Mouse (Mus musculus): ENCODE data around the gene Abhd12.

GRCm38 (mm10) chr2:150950056-150950455 lies 45.5 kb upstream of the Abhd12 start:
- TF ChIP-seq CTCF (IDR thresholded peaks at IDR 0.05; ENCODE audit: low read depth) (no peak), EP300 (IDR thresholded peaks at IDR 0.05; ENCODE audit: low read depth) (no peak)
